17 mouse cellular contexts compared by ENCODE assay signal in genomic region chr14:21546351-21546750, GRCm38 (mm10).
DNase-seq lines count a peak whose midpoint lies in the region; ATAC-seq and TF ChIP-seq lines count a peak whose summit lies in the region.
"Had no signal": no experiment of that assay in that cellular context is flagged by ENCODE, and none has a peak within 500 bp of the region (broad histone marks: within the 10 kb centered on the region; RNA-seq: fewer than 3 reads in every experiment).

No protein-coding gene starts in this region.

- WGBS in heart, embryonic 15.5 days, result 62% methylated on average over 3 of the region's 3 CpGs
- WGBS in heart, embryonic 10.5 days, result 85% methylated on average over 3 of the region's 3 CpGs
- WGBS in embryonic facial prominence, embryonic 14.5 days, result 33% methylated on average over 3 of the region's 3 CpGs
- WGBS in hindbrain, embryonic 10.5 days, result 81% methylated on average over 3 of the region's 3 CpGs
- 12% methylated on average over 3 of the region's 3 CpGs for WGBS in midbrain, embryonic 13.5 days
- 74% methylated on average over 3 of the region's 3 CpGs for WGBS in liver, postnatal 0 days (ENCODE audit: insufficient replicate concordance)

- H3K36me3 ChIP-seq in heart, embryonic 15.5 days, result peaks cover 6% of the 10 kb centered on the region
- H3K36me3 ChIP-seq in heart, embryonic 10.5 days, result peaks cover 9% of the 10 kb centered on the region
- H3K36me3 ChIP-seq in embryonic facial prominence, embryonic 14.5 days (ENCODE audit: control insufficient read depth, insufficient read depth, low read length), result peaks cover 10% of the 10 kb centered on the region
- H3K36me3 ChIP-seq in hindbrain, embryonic 10.5 days, result peaks cover 11% of the 10 kb centered on the region
- H3K36me3 ChIP-seq in midbrain, embryonic 13.5 days, result peaks cover 11% of the 10 kb centered on the region
- H3K36me3 ChIP-seq in liver, postnatal 0 days (replicated peaks; ENCODE audit: insufficient read depth, low read length), result peaks cover 4% of the 10 kb centered on the region; the same call in 1 of the 2 replicates

- no peak for DNase-seq in heart, embryonic 10.5 days (ENCODE audit: low spot score)
- peak; percentile 66 for DNase-seq in embryonic facial prominence, embryonic 14.5 days (ENCODE audit: low spot score)
- no peak for DNase-seq in hindbrain, embryonic 10.5 days (ENCODE audit: low spot score)
- no peak for DNase-seq in liver, postnatal 0 days
- DNase-seq: cerebellum, adult 18-20 months; embryo, embryonic 11 days; heart, postnatal 4 days; layer of hippocampus, postnatal 36 days; right cerebral cortex, postnatal 4 days; thymus, postnatal 25 days had no signal

- H3K27me3 ChIP-seq in heart, embryonic 15.5 days, result no peaks in the 10 kb centered on the region
- no peaks in the 10 kb centered on the region for H3K27me3 ChIP-seq in heart, embryonic 10.5 days (ENCODE audit: insufficient read depth, poor library complexity, severe bottlenecking)
- H3K27me3 ChIP-seq in embryonic facial prominence, embryonic 14.5 days (replicated peaks; ENCODE audit: control insufficient read depth, insufficient read depth, low read length), result no peaks in the 10 kb centered on the region
- H3K27me3 ChIP-seq in hindbrain, embryonic 10.5 days (ENCODE audit: insufficient read depth, poor library complexity, severe bottlenecking), result no peaks in the 10 kb centered on the region
- no peaks in the 10 kb centered on the region for H3K27me3 ChIP-seq in midbrain, embryonic 13.5 days
- H3K27me3 ChIP-seq in liver, postnatal 0 days (ENCODE audit: insufficient read depth, low read length), result no peaks in the 10 kb centered on the region
- H3K27me3 ChIP-seq: limb, embryonic 12.5 days; megakaryocyte, embryonic 14.5 days had no signal

- H3K4me2 ChIP-seq in heart, embryonic 15.5 days, result no peak overlapping the region
- H3K4me2 ChIP-seq in embryonic facial prominence, embryonic 14.5 days (ENCODE audit: low read depth, low read length), result no peak overlapping the region
- H3K4me2 ChIP-seq in midbrain, embryonic 13.5 days (replicated peaks), result 0 out of 2 replicates have a peak overlapping the region, but pooled peaks have one; percentile 9
- H3K4me2 ChIP-seq in liver, postnatal 0 days (ENCODE audit: low read depth, low read length), result no peak overlapping the region

- H3K9ac ChIP-seq in heart, embryonic 15.5 days, result no peak overlapping the region
- H3K9ac ChIP-seq in embryonic facial prominence, embryonic 14.5 days (ENCODE audit: low read depth, low read length), result no peak overlapping the region
- no peak overlapping the region for H3K9ac ChIP-seq in midbrain, embryonic 13.5 days (replicated peaks)
- H3K9ac ChIP-seq in liver, postnatal 0 days (replicated peaks), result no peak overlapping the region
- H3K9ac ChIP-seq: limb, embryonic 12.5 days had no signal

- no peak for TF ChIP-seq CTCF in liver, postnatal 0 days (IDR thresholded peaks at IDR 0.05; ENCODE audit: low read depth)

- no peak for TF ChIP-seq EP300 in liver, postnatal 0 days (IDR thresholded peaks at IDR 0.05; ENCODE audit: low read depth)

- H3K9me3 ChIP-seq in heart, embryonic 15.5 days (replicated peaks), result no peaks in the 10 kb centered on the region; the same call in 1 of the 2 replicates
- H3K9me3 ChIP-seq in heart, embryonic 10.5 days, result no peaks in the 10 kb centered on the region
- no peaks in the 10 kb centered on the region for H3K9me3 ChIP-seq in embryonic facial prominence, embryonic 14.5 days (ENCODE audit: control insufficient read depth, low read length)
- 0 out of 2 replicates have a peak, but pooled peaks cover 5% of the 10 kb centered on the region for H3K9me3 ChIP-seq in hindbrain, embryonic 10.5 days
- H3K9me3 ChIP-seq in midbrain, embryonic 13.5 days, result peaks cover 5% of the 10 kb centered on the region
- no peaks in the 10 kb centered on the region for H3K9me3 ChIP-seq in liver, postnatal 0 days (ENCODE audit: low read length)
- H3K9me3 ChIP-seq: megakaryocyte, embryonic 14.5 days had no signal

- H3K4me1 ChIP-seq in heart, embryonic 15.5 days (replicated peaks), result peaks cover 55% of the 10 kb centered on the region
- peaks cover 45% of the 10 kb centered on the region for H3K4me1 ChIP-seq in heart, embryonic 10.5 days
- peaks cover 45% of the 10 kb centered on the region for H3K4me1 ChIP-seq in embryonic facial prominence, embryonic 14.5 days (ENCODE audit: control insufficient read depth, insufficient read depth, low read length)
- peaks cover 34% of the 10 kb centered on the region for H3K4me1 ChIP-seq in hindbrain, embryonic 10.5 days (replicated peaks)
- peaks cover 65% of the 10 kb centered on the region for H3K4me1 ChIP-seq in midbrain, embryonic 13.5 days (replicated peaks)
- peaks cover 4% of the 10 kb centered on the region for H3K4me1 ChIP-seq in liver, postnatal 0 days (ENCODE audit: insufficient read depth)

- no peak overlapping the region for H3K4me3 ChIP-seq in heart, embryonic 15.5 days
- no peak overlapping the region for H3K4me3 ChIP-seq in heart, embryonic 10.5 days
- H3K4me3 ChIP-seq in embryonic facial prominence, embryonic 14.5 days (ENCODE audit: low read depth, low read length), result no peak overlapping the region
- H3K4me3 ChIP-seq in hindbrain, embryonic 10.5 days, result no peak overlapping the region
- H3K4me3 ChIP-seq in midbrain, embryonic 13.5 days (replicated peaks), result no peak overlapping the region
- H3K4me3 ChIP-seq in liver, postnatal 0 days (ENCODE audit: low read depth, low read length), result no peak overlapping the region
- H3K4me3 ChIP-seq: limb, embryonic 12.5 days; megakaryocyte, embryonic 14.5 days had no signal

- peak overlapping the region; percentile 60; the same call in 1 of the 2 replicates for H3K27ac ChIP-seq in heart, embryonic 15.5 days
- H3K27ac ChIP-seq in heart, embryonic 10.5 days, result no peak overlapping the region
- peak overlapping the region; percentile 69 for H3K27ac ChIP-seq in embryonic facial prominence, embryonic 14.5 days (replicated peaks; ENCODE audit: low read depth, low read length)
- H3K27ac ChIP-seq in hindbrain, embryonic 10.5 days, result peak overlapping the region; percentile 46; the same call in 1 of the 2 replicates
- peak overlapping the region; percentile 78 for H3K27ac ChIP-seq in midbrain, embryonic 13.5 days
- no peak overlapping the region for H3K27ac ChIP-seq in liver, postnatal 0 days (ENCODE audit: low read depth)
- H3K27ac ChIP-seq: kidney, postnatal 0 days had no signal

- ATAC-seq in heart, embryonic 15.5 days (replicated peaks; ENCODE audit: insufficient number of reproducible peaks, insufficient read depth, low FRiP score, low read depth), result no peak
- ATAC-seq in embryonic facial prominence, embryonic 14.5 days (ENCODE audit: low read depth), result peak; percentile 47; the same call in 1 of the 2 replicates
- ATAC-seq in midbrain, embryonic 13.5 days, result peak; percentile 68
- ATAC-seq in liver, postnatal 0 days, result no peak
- no peak for ATAC-seq in frontal cortex, adult (ENCODE audit: low TSS enrichment)
- ATAC-seq in megakaryocyte-erythroid progenitor cell, adult 5-6 weeks (replicated peaks; ENCODE audit: low FRiP score, low TSS enrichment, poor library complexity, severe bottlenecking), result no peak

Comparison
In these comparisons a context has a peak if more than half of its experiments do, and no peak if none do; other contexts are left out.
1. H3K27ac ChIP-seq: peak in heart, embryonic 15.5 days (single experiment), embryonic facial prominence, embryonic 14.5 days (single experiment), hindbrain, embryonic 10.5 days (single experiment) and midbrain, embryonic 13.5 days (single experiment); none in heart, embryonic 10.5 days (single experiment) and liver, postnatal 0 days (single experiment).
2. ATAC-seq: peak in embryonic facial prominence, embryonic 14.5 days (single experiment) and midbrain, embryonic 13.5 days (single experiment); none in heart, embryonic 15.5 days (single experiment), liver, postnatal 0 days (single experiment), frontal cortex, adult (single experiment) and megakaryocyte-erythroid progenitor cell, adult 5-6 weeks (single experiment).